Mouse (Mus musculus): ENCODE results near the gene Gtf3c1.
A peak's percentile ranks its signal among the peaks of the same experiment; 100 is the strongest.

The Gtf3c1 gene

GRCm38 (mm10) chr7:125707186-125707585, 394 bp downstream of the Gtf3c1 start:
- peak; percentile 42 to 45 for DNase-seq (ENCODE audit: low spot score in 2 of 2)

DNA sequence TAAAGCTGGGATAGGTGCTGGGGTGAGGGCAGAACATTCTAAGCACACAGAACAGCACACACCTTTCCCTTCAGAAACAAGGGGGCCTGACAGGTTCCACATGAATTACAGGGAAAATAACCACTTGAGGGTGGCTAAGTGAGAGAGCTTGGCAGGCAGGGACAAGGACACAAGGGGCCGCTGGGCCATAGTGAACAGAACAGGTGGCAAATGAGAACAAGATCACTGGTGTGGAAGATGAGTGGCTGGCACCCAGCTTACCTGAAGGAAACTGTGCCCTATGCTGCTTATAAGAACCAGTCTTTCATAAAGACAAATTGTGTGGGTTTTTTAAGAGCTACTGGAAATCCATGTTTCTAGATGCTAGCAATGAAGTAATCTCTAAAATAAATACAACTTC, 4.8 kb downstream of the Gtf3c1 start:
- no peak for DNase-seq (ENCODE audit: low spot score in 2 of 2)

GRCm38 (mm10) chr7:125694056-125694455, 13.5 kb downstream of the Gtf3c1 start:
- peak; percentile 62 to 88 for DNase-seq (ENCODE audit: low spot score in 2 of 2)

GRCm38 (mm10) chr7:125690516-125690915, 17.1 kb downstream of the Gtf3c1 start:
- DNase-seq (ENCODE audit: low spot score in 2 of 2), result peak; percentile 23 to 48

- DNase-seq (ENCODE audit: low spot score in 2 of 2), result no peak
Observed at GRCm38 (mm10) chr7:125679936-125680335, 27.6 kb downstream of the Gtf3c1 start.

- no peak for DNase-seq (ENCODE audit: low spot score in 2 of 2)
Observed at GRCm38 (mm10) chr7:125678756-125679155, 28.8 kb downstream of the Gtf3c1 start.

DNA sequence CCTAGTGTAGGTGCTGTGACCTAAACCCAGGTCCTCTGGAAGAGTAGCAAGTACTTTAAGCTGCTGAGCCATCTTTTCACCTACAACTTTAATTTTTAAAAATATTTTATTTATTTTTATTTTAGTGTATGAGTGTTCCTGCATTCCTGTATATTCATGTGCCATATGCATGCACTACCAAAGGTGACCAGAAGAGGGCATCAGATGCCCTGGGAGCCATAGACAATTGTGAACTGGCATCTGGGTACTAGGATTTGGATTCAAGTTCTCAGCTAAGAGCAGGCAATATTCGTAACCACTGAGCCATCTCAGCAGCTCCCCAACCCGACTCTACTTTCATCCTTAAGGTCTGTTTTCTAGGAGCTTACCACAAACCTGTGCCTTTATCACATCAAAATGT, 32.7 kb downstream of the Gtf3c1 start:
- peak; percentile 27 to 59 for DNase-seq (ENCODE audit: low spot score in 2 of 2)

DNA sequence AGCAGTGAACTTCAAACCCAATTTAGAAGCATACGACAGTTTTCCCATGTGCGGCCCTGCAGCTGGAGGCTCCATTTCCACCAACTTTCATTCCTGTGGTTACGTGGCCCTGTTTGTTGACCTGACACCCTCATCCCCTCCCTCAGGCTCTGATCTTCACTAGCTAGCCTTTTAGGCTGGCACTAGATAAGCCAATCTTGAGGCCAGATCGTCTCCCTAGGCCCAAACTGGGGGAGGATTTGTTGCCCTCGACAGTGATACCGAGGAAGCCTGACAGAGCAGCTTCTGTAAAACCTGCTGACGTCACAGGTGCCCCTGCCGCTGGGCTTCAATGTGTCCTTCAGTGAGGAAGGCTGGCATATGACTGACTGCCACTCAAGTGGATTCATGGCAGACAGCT, 36.2 kb downstream of the Gtf3c1 start:
- DNase-seq (ENCODE audit: low spot score in 2 of 2), result no peak

DNA sequence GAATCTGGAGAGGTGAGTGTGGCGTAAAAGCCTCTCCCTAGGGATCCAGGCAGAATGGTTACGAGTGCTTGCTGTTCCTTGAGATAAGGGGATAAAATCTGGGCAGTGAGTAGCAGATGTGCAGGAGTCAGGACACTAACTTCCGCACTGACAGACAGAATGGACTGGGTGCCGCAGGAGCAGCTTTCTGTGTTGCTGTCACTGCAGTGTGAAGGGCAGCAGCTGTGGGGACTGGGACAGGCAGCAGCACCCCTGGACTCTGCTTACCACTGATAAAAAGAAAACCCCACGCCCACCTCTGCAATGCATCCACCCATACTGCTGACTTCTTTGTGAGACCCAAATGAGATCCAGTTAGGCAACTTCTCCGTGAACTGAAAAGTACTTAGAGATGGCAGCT, 36.7 kb downstream of the Gtf3c1 start:
- DNase-seq (ENCODE audit: low spot score in 2 of 2), result no peak

DNA sequence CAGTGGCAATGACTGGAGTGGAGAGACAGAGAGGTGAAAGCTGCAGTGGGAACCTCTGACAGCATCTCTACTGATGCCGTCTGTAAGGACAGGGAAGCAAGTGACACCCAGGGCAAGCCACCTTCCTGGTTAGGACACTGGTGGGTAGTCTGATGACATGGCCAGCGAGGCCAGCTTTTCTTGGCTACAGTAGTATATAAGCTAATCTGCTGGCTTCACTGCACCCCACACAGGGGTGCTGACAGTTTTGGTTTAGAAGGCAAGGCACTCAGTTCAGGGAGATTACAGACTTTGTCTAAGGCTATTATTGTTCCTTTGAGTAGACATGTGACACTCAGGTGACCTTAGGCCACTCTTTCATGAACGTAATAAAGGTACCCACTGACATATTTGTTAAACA, 43.9 kb downstream of the Gtf3c1 start:
- no peak for DNase-seq (ENCODE audit: low spot score in 2 of 2)

DNA sequence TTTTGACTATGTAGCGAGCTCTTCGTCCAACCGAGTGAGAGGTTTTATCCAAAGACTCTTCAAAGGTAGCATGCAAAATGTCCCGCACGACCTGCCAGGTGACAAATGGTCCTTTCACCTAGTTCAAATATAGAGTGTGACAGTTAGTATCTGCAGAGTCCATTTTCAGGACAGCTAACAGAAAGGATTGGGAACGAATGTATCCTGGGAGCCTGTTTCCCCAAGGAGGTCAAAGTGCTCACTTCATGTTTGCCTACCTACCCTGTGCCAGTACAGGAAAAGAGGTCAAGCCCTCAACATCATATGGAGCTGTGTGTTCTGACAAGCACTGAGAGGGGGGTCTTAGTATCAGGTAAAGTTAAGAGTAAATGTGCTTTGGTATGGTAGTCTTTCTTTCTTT, 50.1 kb downstream of the Gtf3c1 start:
- DNase-seq (ENCODE audit: low spot score in 2 of 2), result no peak

GRCm38 (mm10) chr7:125649013-125649412, 58.6 kb downstream of the Gtf3c1 start:
- DNase-seq (ENCODE audit: low spot score in 2 of 2), result no peak

GRCm38 (mm10) chr7:125645413-125645812, 62.2 kb downstream of the Gtf3c1 start:
- DNase-seq (ENCODE audit: low spot score in 2 of 2), result no peak

- no peak for DNase-seq (ENCODE audit: low spot score in 2 of 2)
Observed at GRCm38 (mm10) chr7:125643880-125644279, 63.7 kb downstream of the Gtf3c1 start.

- peak; percentile 64 to 66 for DNase-seq (ENCODE audit: low spot score in 2 of 2)
Observed at GRCm38 (mm10) chr7:125638870-125639386, 68.7 kb downstream of the Gtf3c1 start.

DNA sequence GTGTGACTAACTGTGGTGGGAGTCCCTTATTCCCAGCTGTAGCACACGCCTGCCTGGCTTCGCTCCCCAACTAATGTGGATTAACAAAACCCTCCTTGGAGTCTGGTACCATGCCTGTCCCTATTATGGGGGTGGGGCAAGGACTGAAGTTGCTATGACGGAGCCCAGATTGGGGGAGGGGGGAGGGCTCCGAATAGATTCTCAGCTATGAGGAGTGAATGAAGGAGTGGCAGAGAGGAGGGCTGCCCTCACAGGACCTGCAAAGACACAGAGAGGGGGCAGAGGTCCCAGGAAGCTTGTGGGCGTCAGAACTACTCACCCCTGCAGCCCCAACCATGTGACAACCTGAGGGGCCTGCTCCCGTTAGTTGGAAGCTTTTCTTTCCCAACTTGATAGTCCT, 69.2 kb downstream of the Gtf3c1 start:
- no peak for DNase-seq (ENCODE audit: low spot score in 2 of 2)

GRCm38 (mm10) chr7:125637220-125638140, 70.1 kb downstream of the Gtf3c1 start:
- DNase-seq (ENCODE audit: low spot score in 2 of 2), result no peak

DNA sequence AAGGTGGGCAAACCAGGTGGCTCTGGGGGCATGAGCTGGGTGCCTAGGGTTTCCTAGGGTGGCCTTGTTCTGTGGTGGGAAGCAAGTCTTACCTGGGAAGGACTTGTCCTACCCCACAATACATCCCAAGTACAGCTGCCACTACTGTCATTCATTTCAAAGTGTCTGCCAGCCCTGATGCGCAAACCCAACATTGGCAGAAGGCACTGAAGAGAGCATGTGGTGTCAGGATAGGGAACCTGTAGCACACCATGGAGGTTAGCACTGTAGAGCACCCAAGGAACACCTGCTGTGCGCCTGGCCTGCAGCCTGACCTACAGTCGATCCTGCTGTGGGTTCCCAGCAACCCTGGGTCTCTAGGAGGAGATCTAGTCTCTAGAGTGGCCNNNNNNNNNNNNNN, 76.6 kb downstream of the Gtf3c1 start:
- DNase-seq (ENCODE audit: low spot score in 2 of 2), result no peak

DNA sequence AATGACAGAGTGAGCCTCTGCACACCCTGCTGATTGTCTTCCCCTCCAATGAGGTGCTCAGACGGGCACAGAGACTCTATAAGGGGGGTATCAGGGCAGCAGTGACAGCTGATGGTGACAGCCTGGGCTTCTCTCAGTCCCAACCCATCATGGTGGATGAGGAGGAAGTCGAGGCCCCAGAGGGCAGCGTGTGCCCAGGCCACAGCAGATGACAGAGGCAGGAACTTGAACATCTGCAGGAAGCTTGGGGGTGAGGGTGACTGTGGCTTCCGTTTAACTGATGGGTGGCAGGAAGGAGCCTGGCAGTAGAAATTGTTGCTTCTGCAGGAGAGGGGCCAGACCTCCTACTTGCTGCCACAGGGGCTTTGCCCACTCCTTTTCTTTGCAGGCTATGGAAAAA, 77.3 kb downstream of the Gtf3c1 start:
- DNase-seq (ENCODE audit: low spot score in 2 of 2), result no peak

- DNase-seq (ENCODE audit: low spot score in 2 of 2), result no peak
Observed at GRCm38 (mm10) chr7:125625829-125626228, 81.8 kb downstream of the Gtf3c1 start.

DNA sequence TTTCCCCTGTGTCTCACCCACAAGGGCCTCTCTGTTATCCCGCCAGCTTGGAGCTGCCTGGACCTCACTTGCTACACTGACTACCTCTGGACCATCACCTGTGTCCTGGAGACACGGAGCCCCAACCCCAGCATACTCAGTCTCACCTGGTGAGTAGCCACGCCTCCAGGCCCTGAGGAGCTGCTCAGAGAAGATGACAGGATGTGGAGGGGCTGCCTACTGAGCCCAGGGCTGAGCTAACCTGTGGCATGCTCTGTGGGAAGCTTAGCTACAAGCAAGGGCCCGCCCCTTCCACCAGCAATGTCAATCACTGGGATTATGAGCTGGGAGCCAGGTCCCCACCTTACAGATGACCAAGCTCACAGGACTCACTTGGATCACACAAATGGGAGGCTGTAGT, 82.4 kb downstream of the Gtf3c1 start:
- no peak for DNase-seq (ENCODE audit: low spot score in 2 of 2)

GRCm38 (mm10) chr7:125622741-125623685, 84.6 kb downstream of the Gtf3c1 start:
- no peak for DNase-seq (ENCODE audit: low spot score in 2 of 2)

All from frontal cortex, postnatal 36 days (tissue).